Mouse (Mus musculus): ENCODE measurements at regions not wholly inside any gene's neighbourhood (a gene's known extent, or its start where the extent isn't known, plus 50 kb on each side); places are given as distances from the start of the nearest gene placed in this dataset.

DNA sequence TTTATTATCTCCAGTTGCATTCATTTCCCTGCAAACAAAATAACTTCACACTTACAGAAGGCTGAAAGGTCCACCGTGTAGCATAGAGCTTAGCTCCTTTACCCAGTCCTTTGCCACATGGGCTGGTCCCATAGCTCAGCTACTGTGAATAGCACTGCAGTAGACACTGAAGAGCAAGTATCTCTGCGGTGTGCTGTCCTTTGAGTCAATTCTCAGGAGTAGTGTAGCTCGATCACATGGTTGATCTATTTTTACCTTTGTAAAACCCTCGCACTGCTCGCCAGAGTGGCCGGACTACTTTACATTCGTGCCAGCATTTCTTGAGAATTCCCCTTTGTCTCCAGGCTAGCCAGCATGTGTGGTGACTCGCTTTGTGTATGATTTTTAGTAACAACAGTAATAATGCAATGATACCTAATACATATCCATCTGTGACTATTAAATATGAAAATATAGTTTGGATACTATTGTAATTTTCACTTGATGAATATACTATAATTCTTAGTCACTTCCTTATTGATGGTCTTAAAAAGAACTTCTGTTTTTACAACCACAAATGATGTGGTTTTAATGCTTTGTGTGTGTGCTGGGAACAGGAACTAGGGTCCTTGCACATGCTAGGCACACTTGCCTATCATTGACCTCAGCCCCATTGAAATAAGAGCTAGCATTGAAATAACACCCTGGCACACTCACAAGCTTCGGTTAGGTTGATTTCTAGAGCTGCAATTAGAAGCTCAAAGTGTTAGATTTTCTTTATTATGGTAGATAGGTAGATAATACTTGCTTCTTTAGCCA is 257.7 kb upstream of the Atp11b start:
- ATAC-seq (ENCODE audit: low TSS enrichment) = no peak

DNA sequence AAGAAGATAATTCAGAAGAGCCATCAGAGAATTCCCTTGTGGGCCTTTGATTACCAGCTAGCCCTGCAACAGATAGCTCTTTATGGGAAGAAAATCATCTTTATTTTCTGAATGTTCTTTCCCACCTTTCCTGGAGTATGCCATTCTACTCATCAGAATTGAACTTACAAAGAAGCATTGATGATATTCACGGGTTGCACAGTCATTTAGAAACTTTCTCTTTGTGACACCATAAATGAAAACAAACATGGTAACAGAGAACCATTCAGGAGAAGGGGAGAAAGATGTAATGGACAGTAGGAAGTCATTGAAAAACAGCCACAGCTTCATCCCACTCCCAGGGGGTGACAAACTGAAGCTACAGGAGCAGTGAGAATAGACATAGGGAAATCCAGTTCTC is 243.6 kb upstream of the Atp11b start:
- no peak for ATAC-seq (ENCODE audit: low TSS enrichment)

DNA sequence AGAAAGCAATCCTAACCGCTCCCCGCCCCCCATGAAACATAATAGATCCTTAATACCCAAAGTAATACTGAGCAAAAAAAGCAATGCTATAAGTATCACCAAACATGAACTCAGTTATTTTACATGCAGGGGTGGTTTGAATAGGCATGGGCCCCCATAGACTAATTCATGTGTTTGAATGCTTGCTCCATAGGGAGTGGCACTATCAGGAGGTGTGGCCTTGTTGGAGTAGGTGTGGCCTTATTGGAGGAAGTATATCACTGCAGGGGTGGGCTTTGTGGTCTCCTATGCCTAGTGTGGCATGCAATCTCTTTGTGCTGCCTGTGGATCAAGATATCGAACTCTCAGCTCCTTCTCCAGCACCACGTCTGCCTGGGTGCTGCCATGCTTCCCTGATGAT is 237.4 kb upstream of the Atp11b start:
- ATAC-seq (ENCODE audit: low TSS enrichment) = no peak

DNA sequence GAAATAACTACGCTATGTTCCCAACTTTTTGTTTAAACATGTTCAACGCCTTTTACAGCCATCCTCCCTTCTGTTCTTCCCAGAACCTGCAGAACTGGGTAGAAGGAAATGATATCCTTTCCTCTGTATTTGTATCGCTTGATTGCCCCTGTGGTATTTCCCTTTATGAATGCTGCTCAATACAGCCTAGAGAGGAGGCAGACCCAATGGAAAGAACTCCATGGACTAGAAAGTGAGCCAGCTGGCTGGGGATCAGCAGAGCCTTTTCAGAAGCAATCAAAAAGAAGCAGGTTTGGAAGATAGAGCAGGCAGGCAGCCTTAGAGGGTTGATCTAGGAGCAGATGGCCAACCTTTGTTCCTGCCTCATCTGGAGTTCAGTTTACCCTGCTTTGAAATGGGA is 233.8 kb upstream of the Atp11b start:
- ATAC-seq (ENCODE audit: low TSS enrichment) = no peak

DNA sequence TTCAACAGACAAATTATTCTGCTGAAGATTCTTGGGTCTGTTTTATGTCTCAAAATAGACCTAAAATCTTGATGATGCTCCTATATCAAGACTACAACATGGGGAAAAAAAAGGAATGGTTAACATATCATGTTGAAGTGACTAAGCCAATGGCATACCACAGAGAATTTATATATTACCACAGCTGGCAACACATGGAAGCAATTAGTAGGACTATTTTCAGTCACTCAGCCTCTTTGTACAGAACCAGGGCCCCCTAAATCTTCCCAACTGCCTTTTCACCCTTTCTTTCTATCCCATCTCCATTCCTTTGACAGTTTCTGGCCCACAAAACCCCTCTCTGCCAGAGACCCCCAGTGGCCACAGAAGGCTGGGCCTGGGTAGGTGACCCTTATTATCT is 206.2 kb upstream of the Atp11b start:
- ATAC-seq (ENCODE audit: low TSS enrichment) = no peak

DNA sequence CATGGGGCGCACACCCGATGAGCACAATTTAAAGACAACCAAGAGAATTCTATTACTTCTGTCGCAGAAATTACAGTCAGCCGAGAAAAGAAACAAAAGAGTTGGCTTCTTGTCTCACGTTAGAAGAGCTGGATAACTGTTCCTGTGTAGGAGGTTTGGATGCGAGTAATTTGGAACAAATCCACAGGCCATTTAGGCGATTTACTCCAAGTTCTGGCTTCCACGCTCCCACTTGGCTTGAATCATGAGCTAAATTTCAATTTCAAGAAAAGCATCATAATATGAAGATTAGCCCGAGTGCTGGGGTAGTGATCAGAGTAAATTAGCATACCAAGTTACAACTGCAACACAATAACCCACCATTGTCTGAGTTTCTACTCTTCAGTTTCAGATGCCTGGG is 202.1 kb upstream of the Atp11b start:
- peak; percentile 38; the same call in 1 of the 2 replicates for ATAC-seq (ENCODE audit: low TSS enrichment)

DNA sequence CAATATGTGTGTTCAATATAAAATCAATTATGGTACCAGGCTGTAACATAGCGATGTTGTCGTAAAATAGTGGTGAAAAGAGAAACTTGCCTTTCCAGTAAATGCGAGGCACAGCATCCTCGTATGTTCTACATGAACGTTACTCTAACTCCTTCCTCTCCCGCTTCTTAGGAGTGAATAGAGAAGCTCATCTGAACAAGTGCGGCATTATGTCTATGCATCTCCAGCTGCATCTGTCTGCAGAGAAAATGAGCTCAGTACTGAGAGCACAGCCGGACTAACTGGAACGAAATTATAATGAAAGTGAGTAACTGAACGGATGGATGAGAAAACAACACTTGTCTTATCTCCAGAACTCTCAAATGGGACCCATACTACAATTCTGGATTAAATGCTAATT is 193.5 kb upstream of the Atp11b start:
- peak; percentile 64 for ATAC-seq (ENCODE audit: low TSS enrichment)

DNA sequence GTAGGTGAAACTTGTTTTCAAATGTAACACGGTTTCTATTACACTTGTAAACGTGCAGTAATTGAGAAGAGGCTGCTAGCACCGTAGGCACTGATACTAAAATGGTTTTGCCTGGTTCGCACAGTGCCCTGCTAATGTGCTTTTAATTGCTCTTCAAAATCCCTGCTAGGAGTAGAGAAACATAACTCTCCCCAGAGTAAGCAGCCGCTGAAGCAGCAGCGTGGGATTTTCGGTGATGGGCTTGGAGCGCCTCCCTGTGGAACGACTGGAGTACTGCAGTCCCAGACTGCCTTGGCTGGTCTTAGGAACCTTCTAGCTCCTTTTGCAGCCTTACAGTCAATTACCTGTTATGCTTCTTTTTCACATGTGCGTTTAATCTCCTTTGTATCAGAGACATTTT is 179.5 kb upstream of the Atp11b start:
- ATAC-seq (ENCODE audit: low TSS enrichment) = peak; percentile 74
